Mouse (Mus musculus) cerebellum, adult 11-12 months (tissue): Measurements from ENCODE around the gene Nkg7.
A peak's percentile ranks its signal among the peaks of the same experiment; 100 is the strongest.
"Not testable (repeated sequence)": the region's sequence is repeated elsewhere in the genome, so short reads cannot be mapped to it uniquely, and the experiment has no call there.

ENCODE experiments used
- DNase-seq: peaks from one replicate; pipeline ENCODE4 v3.0.0; 2022

The Nkg7 gene

GRCm38 (mm10) chr7:43436341-43437255 is at the start of gene Nkg7:
TSS of gene Nkg7 (plus strand) at chr7:43437073.
- no peak for DNase-seq

- DNase-seq, result no peak
Measured at GRCm38 (mm10) chr7:43392349-43393121, 44.3 kb upstream of the Nkg7 start.

- no peak for DNase-seq
Measured at GRCm38 (mm10) chr7:43399501-43399900, 37.4 kb upstream of the Nkg7 start.

- no peak for DNase-seq
Measured at GRCm38 (mm10) chr7:43402718-43403117, 34.2 kb upstream of the Nkg7 start.

GRCm38 (mm10) chr7:43407573-43407972 is 29.3 kb upstream of the Nkg7 start:
- DNase-seq, result no peak

GRCm38 (mm10) chr7:43408131-43408553 is 28.7 kb upstream of the Nkg7 start, which contains the start of gene Siglecg:
TSS of gene Siglecg (plus strand) at chr7:43408204.
- DNase-seq, result no peak

GRCm38 (mm10) chr7:43409084-43409483 is 27.8 kb upstream of the Nkg7 start:
- no peak for DNase-seq

- not testable (repeated sequence) for DNase-seq
Measured at GRCm38 (mm10) chr7:43411724-43412123, 25.1 kb upstream of the Nkg7 start.

GRCm38 (mm10) chr7:43417298-43417697 is 19.6 kb upstream of the Nkg7 start:
- no peak for DNase-seq

- peak; percentile 62 for DNase-seq
Measured at GRCm38 (mm10) chr7:43422995-43423617, 13.8 kb upstream of the Nkg7 start.

GRCm38 (mm10) chr7:43423991-43424625 is 12.8 kb upstream of the Nkg7 start:
- no peak for DNase-seq

- DNase-seq, result no peak
Measured at GRCm38 (mm10) chr7:43427406-43427805, 9.5 kb upstream of the Nkg7 start, which contains the start of gene Lim2. TSS of gene Lim2 (plus strand) at chr7:43427670.

- no peak for DNase-seq
Measured at GRCm38 (mm10) chr7:43429500-43429899, 7.4 kb upstream of the Nkg7 start.

- DNase-seq, result no peak
Measured at GRCm38 (mm10) chr7:43432891-43433290, 4.0 kb upstream of the Nkg7 start.

- no peak for DNase-seq
Measured at GRCm38 (mm10) chr7:43434676-43435075, 2.2 kb upstream of the Nkg7 start.

- no peak for DNase-seq
Measured at GRCm38 (mm10) chr7:43438611-43439010, 1.7 kb downstream of the Nkg7 start.

- DNase-seq, result no peak
Measured at GRCm38 (mm10) chr7:43440482-43440881, 3.6 kb downstream of the Nkg7 start, which contains the start of gene Cldnd2. TSS of gene Cldnd2 (plus strand) at chr7:43440782.

- DNase-seq, result no peak
Measured at GRCm38 (mm10) chr7:43441071-43441470, 4.2 kb downstream of the Nkg7 start.

GRCm38 (mm10) chr7:43442684-43443083 is 5.8 kb downstream of the Nkg7 start:
- peak; percentile 49 for DNase-seq

GRCm38 (mm10) chr7:43443126-43443916 is 6.4 kb downstream of the Nkg7 start:
- DNase-seq, result peak; percentile 65

- peak; percentile 96 for DNase-seq
Measured at GRCm38 (mm10) chr7:43443917-43444293, 7.0 kb downstream of the Nkg7 start, which contains the start of the genes Etfb and Gm45233. TSS of gene Etfb (plus strand) at chr7:43444083. TSS of gene Gm45233 (plus strand) at chr7:43444128.

- no peak for DNase-seq
Measured at GRCm38 (mm10) chr7:43447801-43448200, 10.9 kb downstream of the Nkg7 start.
